Mouse (Mus musculus): ENCODE results near the gene Def8.

DNA sequence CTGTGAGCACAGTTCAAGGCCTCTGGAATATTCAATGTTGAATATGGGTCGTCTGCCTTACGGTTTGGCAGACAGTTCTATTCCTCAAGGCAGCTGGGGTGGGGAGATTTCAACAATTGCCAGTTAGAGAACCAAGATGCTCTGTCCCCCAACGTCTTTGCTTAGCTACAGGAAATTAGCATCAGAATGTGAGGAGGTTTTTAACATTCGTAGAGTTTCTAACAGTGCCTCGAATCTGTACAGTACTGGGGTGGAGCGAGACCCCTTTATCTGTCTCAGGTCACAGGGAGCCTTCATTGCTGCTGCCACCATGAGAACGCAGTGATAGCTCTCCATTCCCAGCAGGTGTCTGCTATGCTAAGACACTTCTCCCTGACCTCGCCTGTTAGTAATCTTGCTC is 47.2 kb upstream of the Def8 start:
- TF ChIP-seq POLR2A (IDR thresholded peaks at IDR 0.05; ENCODE audit: extremely low read depth, insufficient read depth, low read length) (no peak), CTCF (IDR thresholded peaks at IDR 0.05; ENCODE audit: low read depth, low read length) (no peak)

Measured in liver, adult 2 months (tissue).